Mouse (Mus musculus) thymus, adult 2 months (tissue): Measurements from ENCODE around the gene Srd5a1.

ENCODE experiments used
- CTCF ChIP-seq: fragments of 200-500 bp; IDR thresholded peaks from 2 replicates; pipeline ENCODE4 v1.5.1; 2012; ENCODE audit warnings: mild to moderate bottlenecking, control low read depth, low read length, moderate library complexity, borderline replicate concordance; ENCODE audit not compliant: control insufficient read depth, poor library complexity, insufficient read depth; ENCODE audit errors: extremely low read depth
- POLR2A ChIP-seq: fragments of 200-500 bp; IDR thresholded peaks from 2 replicates; pipeline ENCODE4 v1.6.1; 2012; ENCODE audit warnings: mild to moderate bottlenecking, low read length, control low read depth, moderate library complexity; ENCODE audit not compliant: control insufficient read depth, poor library complexity, insufficient read depth; ENCODE audit errors: extremely low read depth

GRCm38 (mm10) chr13:69640126-69640525 is 28.9 kb upstream of the Srd5a1 start:
- TF ChIP-seq CTCF (no peak), POLR2A (no peak)
